Mouse (Mus musculus) cerebellum, postnatal 14 days (tissue): Measurements from ENCODE around the gene Adgrl2.

Experiments
- DNase-seq, 2 experiments: peaks; one replicate each; pipeline ENCODE4 v3.0.0; 2021; ENCODE audit warnings: mixed read lengths in 2 of 2

Gene Adgrl2

GRCm38 (mm10) chr3:148920881-148921280 lies 69.5 kb downstream of the Adgrl2 start:
- DNase-seq, result no peak

GRCm38 (mm10) chr3:148918425-148918824 lies 71.9 kb downstream of the Adgrl2 start:
- no peak for DNase-seq

GRCm38 (mm10) chr3:148917837-148918236 lies 72.5 kb downstream of the Adgrl2 start:
- DNase-seq, result no peak

GRCm38 (mm10) chr3:148916226-148916625 lies 74.1 kb downstream of the Adgrl2 start:
- DNase-seq, result no peak

- DNase-seq, result no peak
Observed at GRCm38 (mm10) chr3:148912944-148913684, 77.2 kb downstream of the Adgrl2 start.

- no peak for DNase-seq
Observed at GRCm38 (mm10) chr3:148912536-148912935, 77.8 kb downstream of the Adgrl2 start.

GRCm38 (mm10) chr3:148907873-148908272 lies 82.5 kb downstream of the Adgrl2 start:
- no peak for DNase-seq

- no peak for DNase-seq
Observed at GRCm38 (mm10) chr3:148907024-148907778, 83.2 kb downstream of the Adgrl2 start.

- DNase-seq, result no peak
Observed at GRCm38 (mm10) chr3:148905906-148906779, 84.2 kb downstream of the Adgrl2 start.

GRCm38 (mm10) chr3:148905435-148905834 lies 84.9 kb downstream of the Adgrl2 start:
- no peak for DNase-seq

GRCm38 (mm10) chr3:148899857-148900256 lies 90.5 kb downstream of the Adgrl2 start:
- DNase-seq, result no peak

GRCm38 (mm10) chr3:148899416-148899815 lies 90.9 kb downstream of the Adgrl2 start:
- DNase-seq, result no peak

GRCm38 (mm10) chr3:148898535-148899250 lies 91.7 kb downstream of the Adgrl2 start:
- DNase-seq, result no peak

GRCm38 (mm10) chr3:148896281-148896680 lies 94.1 kb downstream of the Adgrl2 start:
- no peak for DNase-seq

- no peak for DNase-seq
Observed at GRCm38 (mm10) chr3:148895396-148896109, 94.8 kb downstream of the Adgrl2 start.

GRCm38 (mm10) chr3:148894867-148895266 lies 95.5 kb downstream of the Adgrl2 start:
- no peak for DNase-seq

GRCm38 (mm10) chr3:148887902-148888301 lies 102.5 kb downstream of the Adgrl2 start:
- DNase-seq, result no peak

- no peak for DNase-seq
Observed at GRCm38 (mm10) chr3:148886956-148887355, 103.4 kb downstream of the Adgrl2 start.

GRCm38 (mm10) chr3:148885980-148886668 lies 104.2 kb downstream of the Adgrl2 start:
- no peak for DNase-seq

- DNase-seq, result no peak
Observed at GRCm38 (mm10) chr3:148885184-148885583, 105.2 kb downstream of the Adgrl2 start.

GRCm38 (mm10) chr3:148881431-148881830 lies 108.9 kb downstream of the Adgrl2 start:
- no peak for DNase-seq
